Mouse (Mus musculus) thymus, postnatal 36 days (tissue): ENCODE data around the gene Gps2.

ENCODE experiments used
- DNase-seq, 2 experiments: peaks; one replicate each; pipeline ENCODE4 v3.0.0; 2022; ENCODE audit warnings: mixed read lengths in 2 of 2

Gene Gps2

GRCm38 (mm10) chr11:69886907-69887635 lies 26.6 kb upstream of the Gps2 start:
- no peak for DNase-seq

GRCm38 (mm10) chr11:69891482-69891881 lies 22.2 kb upstream of the Gps2 start:
- DNase-seq: no peak

GRCm38 (mm10) chr11:69894671-69895070 lies 19.0 kb upstream of the Gps2 start:
- peak; percentile 88 to 92 for DNase-seq

GRCm38 (mm10) chr11:69895291-69895690 lies 18.4 kb upstream of the Gps2 start, which contains the start of gene Acap1:
TSS of gene Acap1 (minus strand) at chr11:69895539.
- peak; percentile 76 to 82 for DNase-seq

GRCm38 (mm10) chr11:69899870-69900269 lies 13.8 kb upstream of the Gps2 start:
- DNase-seq: no peak

- DNase-seq: peak; percentile 87 to 94
Measured at GRCm38 (mm10) chr11:69900471-69901405, 12.9 kb upstream of the Gps2 start, which contains the start of the genes 2810408A11Rik and Neurl4. TSS of gene 2810408A11Rik (minus strand) at chr11:69900987. TSS of gene Neurl4 (plus strand) at chr11:69901072.

- DNase-seq: peak; percentile 92 to 97
Measured at GRCm38 (mm10) chr11:69901406-69901846, 12.3 kb upstream of the Gps2 start.

- no peak for DNase-seq
Measured at GRCm38 (mm10) chr11:69901993-69902392, 11.7 kb upstream of the Gps2 start.

GRCm38 (mm10) chr11:69902972-69903371 lies 10.7 kb upstream of the Gps2 start:
- no peak for DNase-seq

GRCm38 (mm10) chr11:69904311-69904710 lies 9.4 kb upstream of the Gps2 start:
- no peak for DNase-seq

GRCm38 (mm10) chr11:69908645-69909044 lies 5.0 kb upstream of the Gps2 start:
- no peak for DNase-seq

- no peak for DNase-seq
Measured at GRCm38 (mm10) chr11:69909174-69909573, 4.5 kb upstream of the Gps2 start.

- no peak for DNase-seq
Measured at GRCm38 (mm10) chr11:69910177-69910576, 3.5 kb upstream of the Gps2 start.

GRCm38 (mm10) chr11:69910781-69911560 lies 2.7 kb upstream of the Gps2 start:
- no peak for DNase-seq

GRCm38 (mm10) chr11:69911701-69912100 lies 2.0 kb upstream of the Gps2 start:
- no peak for DNase-seq

GRCm38 (mm10) chr11:69912716-69913530 lies 765 bp upstream of the Gps2 start:
- no peak for DNase-seq

GRCm38 (mm10) chr11:69914372-69914764 lies 680 bp downstream of the Gps2 start:
- DNase-seq: no peak

GRCm38 (mm10) chr11:69914917-69915430 lies 1.3 kb downstream of the Gps2 start:
- DNase-seq: no peak

- no peak for DNase-seq
Measured at GRCm38 (mm10) chr11:69915667-69916627, 2.3 kb downstream of the Gps2 start.
